22 mouse cellular contexts compared by ENCODE assay signal in the genomic region with DNA sequence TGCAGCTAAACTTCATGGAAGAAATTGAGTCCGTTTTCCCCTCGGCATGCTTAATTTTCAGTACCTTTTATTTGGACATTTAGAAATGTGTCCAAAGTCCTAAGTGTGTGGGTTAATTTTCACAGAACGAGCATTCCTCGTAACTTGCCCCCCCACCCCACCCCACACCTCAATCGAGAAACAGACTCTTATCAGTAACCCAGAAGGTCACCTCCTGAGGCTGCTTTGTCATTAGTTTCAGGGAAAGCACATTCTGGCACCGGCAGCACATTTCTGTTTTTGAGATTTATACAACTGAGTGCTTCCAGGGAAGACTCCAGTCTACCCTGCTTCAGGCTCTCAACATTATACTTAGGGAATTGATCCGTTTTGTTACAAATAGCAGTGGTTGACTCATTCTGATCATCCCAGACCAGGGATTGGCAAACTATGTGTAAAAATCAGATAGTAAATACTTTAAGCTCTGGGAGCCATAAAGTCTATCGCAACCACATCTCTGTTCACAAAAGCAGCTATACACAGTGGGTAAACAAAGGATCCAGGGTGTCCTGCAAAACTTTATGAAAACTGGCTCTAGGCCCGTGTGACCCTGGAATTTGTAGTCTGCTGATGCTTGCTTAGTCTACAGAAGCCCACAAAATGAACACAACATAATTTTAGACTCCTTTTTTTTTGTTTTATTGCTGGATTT. TPM values are rescaled to one million over a fixed set of nuclear protein-coding genes. Genes with fewer than 3 reads are reported as not detected.
DNase-seq lines count a peak whose midpoint lies in the region; ATAC-seq and TF ChIP-seq lines count a peak whose summit lies in the region.
"Had no signal": no experiment of that assay in that cellular context is flagged by ENCODE, and none has a peak within 500 bp of the region (broad histone marks: within the 10 kb centered on the region; RNA-seq: fewer than 3 reads in every experiment).

No protein-coding gene starts in this region.

- H3K36me3 ChIP-seq in heart, embryonic 10.5 days: no peaks in the 10 kb centered on the region
- no peaks in the 10 kb centered on the region for H3K36me3 ChIP-seq in liver, embryonic 16.5 days (ENCODE audit: control insufficient read depth, insufficient read depth)
- H3K36me3 ChIP-seq in liver, embryonic 12.5 days: no peaks in the 10 kb centered on the region
- no peaks in the 10 kb centered on the region for H3K36me3 ChIP-seq in intestine, embryonic 14.5 days (ENCODE audit: control insufficient read depth, insufficient read depth, low read length)
- H3K36me3 ChIP-seq in intestine, postnatal 0 days (ENCODE audit: control insufficient read depth, insufficient read depth): no peaks in the 10 kb centered on the region
- H3K36me3 ChIP-seq: embryonic facial prominence, embryonic 10.5 days; heart, embryonic 12.5 days; hindbrain, embryonic 15.5 days had no signal

- intact Hi-C loops in heart, postnatal 36 days (cut with DNase I): no loop called here

- H3K9me3 ChIP-seq in heart, embryonic 10.5 days: no peaks in the 10 kb centered on the region
- no peaks in the 10 kb centered on the region for H3K9me3 ChIP-seq in liver, embryonic 16.5 days (replicated peaks; ENCODE audit: control insufficient read depth, low read length)
- H3K9me3 ChIP-seq in liver, embryonic 12.5 days (replicated peaks): no peaks in the 10 kb centered on the region
- no peaks in the 10 kb centered on the region for H3K9me3 ChIP-seq in intestine, embryonic 14.5 days (ENCODE audit: control insufficient read depth, low read length)
- H3K9me3 ChIP-seq in intestine, postnatal 0 days (ENCODE audit: control insufficient read depth): no peaks in the 10 kb centered on the region
- H3K9me3 ChIP-seq: embryonic facial prominence, embryonic 10.5 days; forebrain, embryonic 13.5 days; heart, embryonic 12.5 days; hindbrain, embryonic 15.5 days had no signal

- ATAC-seq in liver, embryonic 16.5 days (ENCODE audit: low read depth): 0 out of 2 replicates have a peak, but pooled peaks have one; percentile 19
- ATAC-seq in liver, embryonic 12.5 days: no peak
- no peak for ATAC-seq in intestine, embryonic 14.5 days (replicated peaks; ENCODE audit: low FRiP score, low TSS enrichment, low read depth)
- no peak for ATAC-seq in intestine, postnatal 0 days
- ATAC-seq: forebrain, embryonic 13.5 days; forebrain, postnatal 0 days had no signal

- H3K4me2 ChIP-seq in liver, embryonic 16.5 days (ENCODE audit: low read depth, low read length): no peak overlapping the region
- no peak overlapping the region for H3K4me2 ChIP-seq in liver, embryonic 12.5 days
- 0 out of 2 replicates have a peak overlapping the region, but pooled peaks have one; percentile 3 for H3K4me2 ChIP-seq in intestine, embryonic 14.5 days (ENCODE audit: low read length)
- H3K4me2 ChIP-seq in intestine, postnatal 0 days (replicated peaks; ENCODE audit: low read depth): peak overlapping the region; percentile 41
- H3K4me2 ChIP-seq: forebrain, embryonic 13.5 days; heart, embryonic 12.5 days; hindbrain, embryonic 15.5 days had no signal

- H3K27me3 ChIP-seq in heart, embryonic 10.5 days (ENCODE audit: insufficient read depth, poor library complexity, severe bottlenecking): no peaks in the 10 kb centered on the region
- no peaks in the 10 kb centered on the region for H3K27me3 ChIP-seq in liver, embryonic 16.5 days (ENCODE audit: control insufficient read depth, insufficient read depth, low read depth, low read length)
- peaks cover 14% of the 10 kb centered on the region; the same call in 1 of the 2 replicates for H3K27me3 ChIP-seq in liver, embryonic 12.5 days (replicated peaks)
- H3K27me3 ChIP-seq in intestine, embryonic 14.5 days (replicated peaks; ENCODE audit: control insufficient read depth, insufficient read depth, low read length): no peaks in the 10 kb centered on the region
- no peaks in the 10 kb centered on the region for H3K27me3 ChIP-seq in intestine, postnatal 0 days (replicated peaks; ENCODE audit: control insufficient read depth, insufficient read depth, low read length)
- H3K27me3 ChIP-seq: CH12.LX; forebrain, embryonic 13.5 days; heart, embryonic 12.5 days; hindbrain, embryonic 15.5 days had no signal

- H3K9ac ChIP-seq in liver, embryonic 16.5 days (ENCODE audit: low read depth, low read length): no peak overlapping the region
- no peak overlapping the region for H3K9ac ChIP-seq in liver, embryonic 12.5 days
- no peak overlapping the region for H3K9ac ChIP-seq in intestine, embryonic 14.5 days (ENCODE audit: low read length)
- no peak overlapping the region for H3K9ac ChIP-seq in intestine, postnatal 0 days (ENCODE audit: low read depth, low read length)
- H3K9ac ChIP-seq: forebrain, embryonic 13.5 days; forebrain, postnatal 0 days; heart, embryonic 12.5 days; hindbrain, embryonic 15.5 days had no signal

- 46% methylated on average over 9 of the region's 9 CpGs for WGBS in heart, embryonic 10.5 days
- WGBS in liver, embryonic 16.5 days (ENCODE audit: insufficient replicate concordance): 45% methylated on average over 9 of the region's 9 CpGs
- WGBS in liver, embryonic 12.5 days (ENCODE audit: insufficient replicate concordance): 46% methylated on average over 9 of the region's 9 CpGs
- 36% methylated on average over 9 of the region's 9 CpGs for WGBS in intestine, embryonic 14.5 days
- WGBS in intestine, postnatal 0 days: 24% methylated on average over 9 of the region's 9 CpGs

- DNase-seq in heart, embryonic 10.5 days (ENCODE audit: low spot score): no peak
- no peak for DNase-seq in heart, postnatal 36 days
- no peak for DNase-seq in intestine, embryonic 14.5 days (ENCODE audit: low spot score)
- DNase-seq in thymus, postnatal 14 days: no peak
- DNase-seq: adrenal gland, postnatal 10 days; cerebellum, adult 2 months; cerebellum, postnatal 10 days; forebrain, postnatal 0 days; gastrocnemius, postnatal 14 days; heart, adult 2 months; heart, postnatal 10 days had no signal

- no peak for TF ChIP-seq CTCF in intestine, postnatal 0 days (IDR thresholded peaks at IDR 0.05; ENCODE audit: low read depth)

- H3K4me1 ChIP-seq in heart, embryonic 10.5 days: peaks cover 19% of the 10 kb centered on the region
- H3K4me1 ChIP-seq in liver, embryonic 16.5 days (ENCODE audit: control insufficient read depth, low read depth, low read length): peaks cover 7% of the 10 kb centered on the region
- peaks cover 22% of the 10 kb centered on the region for H3K4me1 ChIP-seq in liver, embryonic 12.5 days
- no peaks in the 10 kb centered on the region for H3K4me1 ChIP-seq in intestine, embryonic 14.5 days (replicated peaks; ENCODE audit: control insufficient read depth, insufficient read depth, low read length)
- 0 out of 2 replicates have a peak, but pooled peaks cover 5% of the 10 kb centered on the region for H3K4me1 ChIP-seq in intestine, postnatal 0 days (replicated peaks; ENCODE audit: control insufficient read depth, insufficient read depth, low read length)
- H3K4me1 ChIP-seq: forebrain, embryonic 13.5 days; hindbrain, embryonic 15.5 days had no signal

- H3K27ac ChIP-seq in heart, embryonic 10.5 days: peak overlapping the region; percentile 42
- no peak overlapping the region for H3K27ac ChIP-seq in liver, embryonic 16.5 days (ENCODE audit: low read length)
- no peak overlapping the region for H3K27ac ChIP-seq in liver, embryonic 12.5 days
- peak overlapping the region; percentile 7; the same call in 1 of the 2 replicates for H3K27ac ChIP-seq in intestine, embryonic 14.5 days (ENCODE audit: low read depth)
- no peak overlapping the region for H3K27ac ChIP-seq in intestine, postnatal 0 days (ENCODE audit: low read depth, low read length)
- H3K27ac ChIP-seq: embryonic facial prominence, embryonic 10.5 days; forebrain, embryonic 13.5 days; heart, adult 2 months; hindbrain, embryonic 15.5 days had no signal

- no peak overlapping the region for H3K4me3 ChIP-seq in heart, embryonic 10.5 days
- no peak overlapping the region for H3K4me3 ChIP-seq in liver, embryonic 16.5 days (ENCODE audit: low read depth, low read length)
- H3K4me3 ChIP-seq in liver, embryonic 12.5 days: no peak overlapping the region
- H3K4me3 ChIP-seq in intestine, embryonic 14.5 days (ENCODE audit: low read depth, low read length): no peak overlapping the region
- no peak overlapping the region for H3K4me3 ChIP-seq in intestine, postnatal 0 days (ENCODE audit: low read depth, low read length)
- H3K4me3 ChIP-seq: embryonic facial prominence, embryonic 10.5 days; forebrain, embryonic 13.5 days; heart, adult 2 months; heart, embryonic 12.5 days; hindbrain, embryonic 15.5 days had no signal

RNA-seq across cellular contexts. Expression of a gene that starts 37.2 kb away (rescaled TPM):
- 20.0 and 23.0 TPM in 2 replicates for polyA plus RNA-seq in heart, embryonic 10.5 days (2016; fragmentation: Nextera tagmentation; extraction: Ambion mirVana)
- total RNA-seq in heart, postnatal 36 days (2021): 10 to 100 TPM; 16.2 to 17.7 TPM
- 7.4 and 9.0 TPM in 2 replicates for polyA plus RNA-seq in liver, embryonic 16.5 days (2015; fragmentation: Nextera tagmentation; extraction: Ambion mirVana)
- polyA plus RNA-seq in liver, embryonic 12.5 days (2016; fragmentation: Nextera tagmentation; extraction: Ambion mirVana): 11.3 and 13.3 TPM in 2 replicates
- polyA plus RNA-seq in intestine, embryonic 14.5 days (2014; fragmentation: Nextera tagmentation; extraction: Ambion mirVana): 28.0 and 28.9 TPM in 2 replicates
- 17.9 and 18.5 TPM in 2 replicates for polyA plus RNA-seq in intestine, postnatal 0 days (2015; fragmentation: Nextera tagmentation; extraction: Ambion mirVana)

RNA-seq across cellular contexts. Expression of a gene that starts 38.8 kb away (rescaled TPM):
- 63.4 and 76.6 TPM in 2 replicates for polyA plus RNA-seq in heart, embryonic 10.5 days (2016; fragmentation: Nextera tagmentation; extraction: Ambion mirVana)
- 10 to 100 TPM; 28.3 to 28.8 TPM for total RNA-seq in heart, postnatal 36 days (2021)
- polyA plus RNA-seq in liver, embryonic 16.5 days (2015; fragmentation: Nextera tagmentation; extraction: Ambion mirVana): 28.2 and 30.6 TPM in 2 replicates
- polyA plus RNA-seq in liver, embryonic 12.5 days (2016; fragmentation: Nextera tagmentation; extraction: Ambion mirVana): 54.0 and 61.9 TPM in 2 replicates
- 77.5 and 83.2 TPM in 2 replicates for polyA plus RNA-seq in intestine, embryonic 14.5 days (2014; fragmentation: Nextera tagmentation; extraction: Ambion mirVana)
- polyA plus RNA-seq in intestine, postnatal 0 days (2015; fragmentation: Nextera tagmentation; extraction: Ambion mirVana): 41.6 and 43.5 TPM in 2 replicates

RNA-seq across cellular contexts. Expression of a gene that starts 53.0 kb away (rescaled TPM):
- not detected in 2 replicates for polyA plus RNA-seq in heart, embryonic 10.5 days (2016; fragmentation: Nextera tagmentation; extraction: Ambion mirVana)
- not detected for total RNA-seq in heart, postnatal 36 days (2021)
- polyA plus RNA-seq in liver, embryonic 16.5 days (2015; fragmentation: Nextera tagmentation; extraction: Ambion mirVana): not detected in 2 replicates
- not detected in 2 replicates for polyA plus RNA-seq in liver, embryonic 12.5 days (2016; fragmentation: Nextera tagmentation; extraction: Ambion mirVana)
- polyA plus RNA-seq in intestine, embryonic 14.5 days (2014; fragmentation: Nextera tagmentation; extraction: Ambion mirVana): not detected in 2 replicates
- polyA plus RNA-seq in intestine, postnatal 0 days (2015; fragmentation: Nextera tagmentation; extraction: Ambion mirVana): not detected in 2 replicates
- total RNA-seq: adrenal gland, postnatal 10 days; CH12.LX; forebrain, postnatal 0 days; gastrocnemius, adult 18-20 months; gastrocnemius, postnatal 14 days; heart, adult 2 months; heart, postnatal 10 days had no signal
- polyA plus RNA-seq: cerebellum, adult 2 months; embryonic facial prominence, embryonic 10.5 days; embryonic facial prominence, embryonic 14.5 days; forebrain, embryonic 13.5 days; heart, adult 2 months; heart, embryonic 12.5 days; hindbrain, embryonic 11.5 days; hindbrain, embryonic 15.5 days had no signal

Comparison
In these comparisons a context has a peak if more than half of its experiments do, and no peak if none do; other contexts are left out.
1. H3K27ac ChIP-seq: peak in heart, embryonic 10.5 days (single experiment) and intestine, embryonic 14.5 days (single experiment); none in liver, embryonic 16.5 days (single experiment), liver, embryonic 12.5 days (single experiment) and intestine, postnatal 0 days (single experiment).
2. H3K4me2 ChIP-seq: peak in intestine, embryonic 14.5 days (single experiment) and intestine, postnatal 0 days (single experiment); none in liver, embryonic 16.5 days (single experiment) and liver, embryonic 12.5 days (single experiment).